ENCODE assay signal across 10 mouse cellular contexts in the genomic region with DNA sequence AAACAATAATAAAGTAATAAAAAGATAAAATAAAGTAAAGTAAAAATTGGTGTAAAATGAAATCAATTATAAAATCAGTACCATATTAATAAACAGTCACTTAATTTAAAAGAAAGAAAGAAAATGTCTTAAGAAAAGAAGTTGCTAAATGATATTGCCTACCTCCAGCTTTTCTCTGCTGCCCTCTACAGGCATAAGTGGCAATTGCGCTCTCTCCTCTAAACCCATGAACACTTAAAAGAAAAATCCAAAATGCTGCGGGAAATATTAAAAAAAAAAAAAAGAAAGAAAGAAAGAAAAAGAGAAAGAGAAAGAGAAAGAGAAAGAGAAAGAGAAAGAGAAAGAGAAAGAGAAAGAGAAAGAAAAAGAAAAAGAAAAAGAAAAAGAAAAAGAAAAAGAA. TPM values are rescaled to one million over a fixed set of nuclear protein-coding genes. Genes with fewer than 3 reads are reported as not detected.
DNase-seq lines count a peak whose midpoint lies in the region; ATAC-seq and TF ChIP-seq lines count a peak whose summit lies in the region.
"Not testable (repeated sequence)": the region's sequence is repeated elsewhere in the genome, so short reads cannot be mapped to it uniquely, and the experiment has no call there.
"Had no signal": no experiment of that assay in that cellular context is flagged by ENCODE, and none has a peak within 500 bp of the region (broad histone marks: within the 10 kb centered on the region; RNA-seq: fewer than 3 reads in every experiment).

No protein-coding gene starts in this region.

- H3K36me3 ChIP-seq in kidney, postnatal 0 days (ENCODE audit: insufficient read depth, low read length); limb, embryonic 14.5 days (ENCODE audit: control insufficient read depth, insufficient read depth, low read length); stomach, postnatal 0 days (ENCODE audit: control insufficient read depth, insufficient read depth, low read length): not testable (repeated sequence)

- H3K9ac ChIP-seq in kidney, postnatal 0 days (ENCODE audit: low read depth, low read length); limb, embryonic 14.5 days (ENCODE audit: low read depth, low read length, severe bottlenecking); stomach, postnatal 0 days (ENCODE audit: low read length): not testable (repeated sequence)

- DNase-seq in CD4-positive helper T cell, adult 2 months (ENCODE audit: low read depth, low spot score), result peak; percentile 79
- DNase-seq in adrenal gland, postnatal 14 days, result peak; percentile 71
- peak; percentile 76 for DNase-seq in kidney, postnatal 0 days (ENCODE audit: low spot score)
- DNase-seq in limb, embryonic 14.5 days (ENCODE audit: low spot score), result peak; percentile 78
- DNase-seq in neural tube, embryonic 10.5 days (ENCODE audit: extremely low spot score, low spot score), result peak; percentile 48
- peak; percentile 73 for DNase-seq in stomach, postnatal 0 days (ENCODE audit: low spot score)

- TF ChIP-seq EP300 in stomach, postnatal 0 days (optimal IDR thresholded peaks at IDR 0.05), result not testable (repeated sequence)

- peak; percentile 63 for TF ChIP-seq CTCF in cortical plate, adult 2 months (IDR thresholded peaks at IDR 0.05; ENCODE audit: extremely low read depth, insufficient read depth, low read length)
- TF ChIP-seq CTCF in kidney, postnatal 0 days (IDR thresholded peaks at IDR 0.05; ENCODE audit: low read depth), result peak; percentile 80
- TF ChIP-seq CTCF in stomach, postnatal 0 days (IDR thresholded peaks at IDR 0.05; ENCODE audit: low read depth), result peak; percentile 80

- not testable (repeated sequence) for H3K9me3 ChIP-seq in kidney, postnatal 0 days (replicated peaks; ENCODE audit: low read length); limb, embryonic 14.5 days (ENCODE audit: control insufficient read depth, low read length); stomach, postnatal 0 days (ENCODE audit: control insufficient read depth, low read length)

- H3K4me1 ChIP-seq in cortical plate, adult 2 months (ENCODE audit: control insufficient read depth, insufficient read depth, low read length); kidney, postnatal 0 days (replicated peaks; ENCODE audit: insufficient read depth, low read length); limb, embryonic 14.5 days (ENCODE audit: control insufficient read depth, insufficient read depth, low read length); stomach, postnatal 0 days (replicated peaks; ENCODE audit: control insufficient read depth, insufficient read depth): not testable (repeated sequence)

- 11% methylated on average over 2 of the region's 2 CpGs for WGBS in kidney, postnatal 0 days
- WGBS in limb, embryonic 14.5 days, result 14% methylated on average over 2 of the region's 2 CpGs
- WGBS in stomach, postnatal 0 days, result 6% methylated on average over 2 of the region's 2 CpGs

- not testable (repeated sequence) for TF ChIP-seq POLR2A in cortical plate, adult 2 months (IDR thresholded peaks at IDR 0.05; ENCODE audit: extremely low read depth, insufficient read depth, low read length); limb, embryonic 14.5 days (IDR thresholded peaks at IDR 0.05; ENCODE audit: borderline replicate concordance, extremely low read depth, insufficient read depth, insufficient read length)

- not testable (repeated sequence) for H3K27me3 ChIP-seq in kidney, postnatal 0 days (ENCODE audit: insufficient read depth, low read length); limb, embryonic 14.5 days (ENCODE audit: control insufficient read depth, insufficient read depth, low read length); stomach, postnatal 0 days (ENCODE audit: control insufficient read depth, insufficient read depth, low read length)

- ATAC-seq in granulocyte monocyte progenitor cell, adult 5-6 weeks (replicated peaks; ENCODE audit: poor library complexity, severe bottlenecking), result peak; percentile 86
- not testable (repeated sequence) for ATAC-seq in kidney, postnatal 0 days (replicated peaks; ENCODE audit: low FRiP score, low read depth); limb, embryonic 14.5 days (ENCODE audit: low FRiP score, low read depth); stomach, postnatal 0 days (ENCODE audit: low FRiP score, low TSS enrichment)

- not testable (repeated sequence) for H3K27ac ChIP-seq in cortical plate, adult 2 months (ENCODE audit: insufficient read depth, low read length); kidney, postnatal 0 days; limb, embryonic 14.5 days (replicated peaks; ENCODE audit: low read depth, low read length); stomach, postnatal 0 days (replicated peaks)

- H3K4me2 ChIP-seq in kidney, postnatal 0 days (ENCODE audit: low read length); limb, embryonic 14.5 days (replicated peaks; ENCODE audit: low read depth, low read length, severe bottlenecking); stomach, postnatal 0 days (replicated peaks; ENCODE audit: low read depth): not testable (repeated sequence)

- not testable (repeated sequence) for H3K4me3 ChIP-seq in cortical plate, adult 2 months (ENCODE audit: insufficient read depth, low read length); kidney, postnatal 0 days (replicated peaks; ENCODE audit: low read depth, low read length); limb, embryonic 14.5 days (replicated peaks; ENCODE audit: low read length); stomach, postnatal 0 days (ENCODE audit: low read depth, low read length)

RNA-seq across cellular contexts. Expression of gene Gbp2, which starts 25.5 kb away (rescaled TPM):
- total RNA-seq in adrenal gland, postnatal 14 days (2021), result 11.8 and 12.7 TPM in 2 replicates
- 3.0 and 3.9 TPM in 2 replicates for polyA plus RNA-seq in cortical plate, adult 2 months (2012; rRNA removed)
- total RNA-seq in granulocyte monocyte progenitor cell, adult 5-6 weeks (2014; fragmentation: Nextera tagmentation), result 7.1 and 9.0 TPM in 2 replicates
- total RNA-seq in granulocyte monocyte progenitor cell, adult 5-6 weeks (2017), result 8.8 and 11.0 TPM in 2 replicates
- 2.0 and 2.3 TPM in 2 replicates for polyA plus RNA-seq in kidney, postnatal 0 days (2015; fragmentation: Nextera tagmentation; extraction: Ambion mirVana)
- polyA plus RNA-seq in limb, embryonic 14.5 days (2012; rRNA removed), result 0.44 and 0.62 TPM in 2 replicates
- 0.61 and 1.5 TPM in 2 replicates for polyA plus RNA-seq in limb, embryonic 14.5 days (2014; fragmentation: Nextera tagmentation; extraction: Ambion mirVana)
- polyA plus RNA-seq in stomach, postnatal 0 days (2015; fragmentation: Nextera tagmentation; extraction: Ambion mirVana), result 2.8 and 3.7 TPM in 2 replicates

RNA-seq across cellular contexts. Expression of gene Gbp2b, which starts 51.3 kb away (rescaled TPM):
- total RNA-seq in adrenal gland, postnatal 14 days (2021), result 0.26 and 0.83 TPM in 2 replicates
- not detected in 2 replicates for polyA plus RNA-seq in cortical plate, adult 2 months (2012; rRNA removed)
- total RNA-seq in granulocyte monocyte progenitor cell, adult 5-6 weeks (2014; fragmentation: Nextera tagmentation), result not detected in 2 replicates
- not detected in 2 replicates for total RNA-seq in granulocyte monocyte progenitor cell, adult 5-6 weeks (2017)
- 0.04 TPM in 1 of 2 replicates, not detected in the other for polyA plus RNA-seq in kidney, postnatal 0 days (2015; fragmentation: Nextera tagmentation; extraction: Ambion mirVana)
- not detected in 2 replicates for polyA plus RNA-seq in limb, embryonic 14.5 days (2012; rRNA removed)
- polyA plus RNA-seq in limb, embryonic 14.5 days (2014; fragmentation: Nextera tagmentation; extraction: Ambion mirVana), result not detected in 2 replicates
- not detected in 2 replicates for polyA plus RNA-seq in stomach, postnatal 0 days (2015; fragmentation: Nextera tagmentation; extraction: Ambion mirVana)
- polyA plus RNA-seq: heart, embryonic 10.5 days; liver, embryonic 12.5 days had no signal

RNA-seq across cellular contexts. Expression of gene Kyat3, which starts 54.9 kb away (rescaled TPM):
- 32.6 and 41.8 TPM in 2 replicates for total RNA-seq in adrenal gland, postnatal 14 days (2021)
- 7.2 and 7.3 TPM in 2 replicates for polyA plus RNA-seq in cortical plate, adult 2 months (2012; rRNA removed)
- 33.4 and 57.5 TPM in 2 replicates for total RNA-seq in granulocyte monocyte progenitor cell, adult 5-6 weeks (2014; fragmentation: Nextera tagmentation)
- 34.3 and 45.1 TPM in 2 replicates for total RNA-seq in granulocyte monocyte progenitor cell, adult 5-6 weeks (2017)
- polyA plus RNA-seq in kidney, postnatal 0 days (2015; fragmentation: Nextera tagmentation; extraction: Ambion mirVana), result 24.6 and 29.0 TPM in 2 replicates
- 9.4 and 10.0 TPM in 2 replicates for polyA plus RNA-seq in limb, embryonic 14.5 days (2012; rRNA removed)
- 14.6 and 19.6 TPM in 2 replicates for polyA plus RNA-seq in limb, embryonic 14.5 days (2014; fragmentation: Nextera tagmentation; extraction: Ambion mirVana)
- 11.0 and 11.8 TPM in 2 replicates for polyA plus RNA-seq in stomach, postnatal 0 days (2015; fragmentation: Nextera tagmentation; extraction: Ambion mirVana)
